Mouse (Mus musculus) testis, postnatal 10 days (tissue): ENCODE measurements around the gene Prss38.
A peak's percentile ranks its signal among the peaks of the same experiment; 100 is the strongest.

ENCODE experiments used
- DNase-seq: peaks from one replicate; pipeline ENCODE4 v3.0.0; 2021; ENCODE audit warnings: low spot score

Prss38 gene

DNA sequence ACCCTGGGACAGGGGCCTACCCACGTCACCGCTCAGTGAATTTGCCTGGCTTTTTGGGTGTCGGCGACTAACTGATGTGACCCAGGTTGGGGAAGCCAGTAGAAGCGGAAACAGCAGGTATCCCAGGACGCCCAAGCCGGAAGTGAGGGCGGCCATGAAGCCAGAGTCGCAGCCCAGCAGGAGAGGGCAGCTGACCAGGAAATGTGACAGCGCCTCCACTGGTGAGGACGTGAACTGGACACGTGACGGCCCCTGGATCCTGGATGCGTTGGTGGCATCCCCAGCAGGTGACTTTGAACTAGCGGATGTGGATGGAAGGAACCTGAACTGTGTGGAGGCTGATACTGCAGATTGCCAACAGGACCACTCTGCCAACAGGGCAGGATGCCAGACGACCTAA is at the start of gene Prss38:
Prss38 (minus strand) TSS at position 183 of the 400 bp plus-strand sequence.
- no peak for DNase-seq

DNA sequence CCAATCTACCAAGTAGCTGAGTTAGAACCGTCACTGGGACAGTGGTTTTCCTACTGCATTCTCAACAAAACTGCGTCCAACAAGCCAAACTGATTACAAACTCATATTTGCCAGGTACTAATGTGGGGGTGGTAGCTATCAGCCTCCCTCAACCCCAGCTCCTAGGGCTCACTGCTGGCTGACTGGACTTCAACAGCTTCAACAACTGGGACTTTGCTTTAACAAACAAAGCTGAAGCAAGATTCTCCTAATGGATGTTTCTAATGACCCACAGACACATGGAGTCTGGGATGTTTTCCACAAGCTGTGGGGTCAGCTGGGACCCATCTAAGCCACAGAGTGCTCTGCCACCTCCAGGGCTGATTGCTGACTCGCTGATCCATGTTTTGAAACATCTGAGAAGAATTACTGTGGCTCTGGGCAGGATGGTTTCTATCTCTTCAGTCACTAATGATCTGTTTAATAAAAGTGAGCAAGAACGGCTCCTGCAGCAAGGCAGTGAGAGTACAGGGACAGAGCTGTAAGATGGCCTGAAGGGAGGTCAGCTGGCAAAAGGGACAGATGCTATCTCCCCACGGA is 47.6 kb upstream of the Prss38 start:
- no peak for DNase-seq

DNA sequence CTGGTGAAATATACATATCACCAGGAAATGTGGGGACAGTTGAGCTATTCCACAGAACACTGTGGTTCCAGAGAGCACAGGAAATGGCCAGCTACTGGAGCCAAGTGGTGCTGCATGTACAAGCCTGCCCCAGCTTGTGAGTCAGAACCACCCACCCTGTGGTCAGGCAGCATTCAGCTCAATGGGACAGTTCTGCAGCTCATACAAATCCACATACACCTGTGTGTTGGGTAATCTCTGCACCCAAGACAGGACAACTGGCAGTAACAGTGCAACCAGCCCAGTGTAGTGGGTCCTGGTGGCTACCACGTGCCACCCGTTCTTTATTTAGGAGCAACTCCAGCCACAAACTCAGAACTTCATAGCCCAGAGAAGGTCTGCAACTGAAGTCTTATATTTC is 46.5 kb upstream of the Prss38 start:
- DNase-seq, result no peak

DNA sequence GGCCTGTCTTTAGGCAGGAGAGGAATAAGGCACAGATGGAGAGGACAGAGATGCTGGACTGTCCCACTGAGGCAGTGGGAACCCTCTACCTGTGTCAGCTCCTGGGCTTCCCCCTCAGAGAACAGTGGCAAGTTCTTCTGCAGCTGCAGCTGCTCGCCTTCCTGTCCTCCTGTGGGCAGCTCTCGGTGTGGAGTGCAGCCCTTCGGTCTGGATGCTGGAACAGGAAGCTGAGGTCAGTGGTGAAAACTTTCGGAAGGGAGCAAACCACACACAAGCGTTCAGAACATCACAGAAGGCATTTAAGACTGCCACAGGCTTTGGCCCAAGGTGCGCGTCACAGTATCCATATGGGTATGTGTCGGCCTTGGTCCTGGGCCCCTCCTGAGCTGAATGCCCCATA is 46.0 kb upstream of the Prss38 start:
- no peak for DNase-seq

DNA sequence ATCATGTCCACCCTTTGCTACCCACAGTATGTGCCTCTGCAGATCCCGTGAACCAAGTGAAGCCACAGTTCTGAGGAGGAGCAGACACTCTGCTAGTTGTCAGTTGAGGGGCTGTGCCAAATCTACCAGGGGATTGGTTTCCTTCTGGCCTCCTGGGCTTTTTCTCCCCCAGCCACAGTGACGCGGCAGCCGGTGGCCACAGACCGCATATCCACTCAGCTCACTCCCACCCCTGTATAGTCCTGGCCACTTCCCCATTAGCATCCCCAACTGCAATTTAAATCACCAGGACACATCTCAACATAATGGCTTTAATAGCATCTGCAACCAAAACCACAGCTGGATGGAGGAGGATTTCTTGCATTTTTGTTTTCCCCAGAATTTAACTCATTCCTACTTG is 43.3 kb upstream of the Prss38 start:
- DNase-seq, result no peak

DNA sequence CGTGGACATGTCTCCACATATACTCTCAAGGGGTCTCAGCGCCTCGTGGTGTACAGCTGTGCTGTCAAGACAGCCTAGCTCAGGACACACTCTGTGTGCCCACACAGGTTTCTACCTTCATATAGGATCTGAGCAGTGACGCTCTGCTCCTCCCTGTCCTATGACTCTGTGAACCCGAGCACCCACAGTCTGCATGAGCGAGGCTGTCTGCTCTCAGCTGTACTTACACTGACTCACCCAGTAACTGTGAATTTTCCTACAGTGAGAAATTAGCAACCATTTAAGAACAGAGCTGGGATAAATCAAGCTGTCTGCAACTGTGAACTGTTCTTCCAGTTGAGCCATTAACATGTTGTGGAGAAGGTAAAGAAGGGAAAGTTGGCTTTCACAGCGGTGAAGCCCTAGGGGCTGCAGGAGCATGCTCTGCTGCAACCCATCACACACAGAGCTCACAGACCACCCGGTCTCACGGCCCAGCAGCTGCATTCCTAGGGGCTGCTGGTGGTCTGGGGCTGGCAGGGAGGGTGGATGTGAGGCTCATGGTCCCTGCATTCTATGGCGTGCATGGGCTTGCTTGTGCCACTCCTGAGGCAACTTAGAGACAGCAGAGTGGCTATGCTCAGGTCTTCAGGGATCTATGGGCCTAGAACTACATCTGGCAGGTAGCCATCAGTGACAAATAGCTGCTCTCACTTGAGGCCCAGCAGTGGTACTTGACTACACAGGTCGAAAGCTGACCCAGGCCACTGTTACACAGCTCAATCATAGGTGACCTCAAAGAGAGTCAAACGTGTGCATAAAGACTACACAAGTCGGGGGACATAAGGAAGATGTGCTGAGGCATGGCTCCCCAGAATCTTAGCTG is 37.8 kb upstream of the Prss38 start:
- no peak for DNase-seq

DNA sequence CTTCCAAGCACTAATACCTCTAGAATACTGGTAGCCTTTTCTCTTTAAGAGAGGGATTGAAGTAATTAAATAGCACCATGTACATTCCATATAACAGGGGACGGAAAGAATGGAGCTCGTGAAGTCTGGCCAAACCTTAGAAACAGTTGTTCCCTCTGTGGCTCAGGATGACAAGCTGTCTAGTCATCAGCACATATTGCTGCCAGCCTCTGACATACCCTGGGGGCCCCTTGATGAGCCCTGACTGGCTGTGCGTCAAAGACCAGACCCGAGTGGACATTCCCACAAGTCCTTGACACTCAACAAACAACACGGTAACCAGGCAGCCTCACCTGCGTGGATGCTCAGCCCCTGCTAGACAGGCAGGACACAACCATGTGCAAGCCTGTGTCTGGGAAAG is 36.6 kb upstream of the Prss38 start:
- DNase-seq, result no peak

DNA sequence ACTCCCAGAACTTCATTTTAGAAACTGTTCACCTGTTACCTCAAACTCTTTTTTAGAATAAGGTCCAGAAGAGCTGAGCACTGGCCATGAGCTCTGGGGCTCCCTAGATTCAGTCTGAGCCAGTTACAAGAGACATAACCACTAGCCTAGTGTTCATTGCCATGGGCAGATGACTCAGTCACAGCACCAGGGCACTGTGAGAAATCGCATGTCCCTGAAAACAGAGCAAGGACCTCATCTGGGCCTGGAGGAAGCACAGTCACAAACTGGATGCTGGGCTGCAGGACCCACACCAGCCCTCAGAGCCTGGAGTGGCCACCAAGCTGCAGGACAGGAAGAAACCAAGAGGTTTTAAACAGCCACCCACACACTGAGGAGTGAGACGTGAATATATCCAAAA is 35.4 kb upstream of the Prss38 start:
- DNase-seq, result no peak

DNA sequence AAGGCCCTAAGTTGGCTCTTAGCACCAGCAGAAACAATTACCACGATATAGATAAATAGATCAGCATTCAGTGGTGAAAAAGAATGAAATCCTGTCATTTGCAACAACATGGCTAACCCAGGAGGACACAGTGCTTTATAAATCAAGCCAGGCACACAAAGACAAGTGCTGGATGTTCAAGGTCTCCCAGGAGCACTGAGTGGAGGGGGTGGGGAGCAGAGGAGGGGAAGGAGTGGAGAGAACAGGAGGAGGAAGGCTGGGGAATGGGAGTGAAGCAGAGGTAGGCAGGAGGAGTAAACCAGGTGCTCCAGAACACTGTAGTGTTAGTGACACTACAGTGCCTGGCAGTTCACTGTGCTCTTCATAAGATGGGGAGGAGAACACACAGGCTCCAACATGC is 30.3 kb upstream of the Prss38 start:
- DNase-seq, result no peak

DNA sequence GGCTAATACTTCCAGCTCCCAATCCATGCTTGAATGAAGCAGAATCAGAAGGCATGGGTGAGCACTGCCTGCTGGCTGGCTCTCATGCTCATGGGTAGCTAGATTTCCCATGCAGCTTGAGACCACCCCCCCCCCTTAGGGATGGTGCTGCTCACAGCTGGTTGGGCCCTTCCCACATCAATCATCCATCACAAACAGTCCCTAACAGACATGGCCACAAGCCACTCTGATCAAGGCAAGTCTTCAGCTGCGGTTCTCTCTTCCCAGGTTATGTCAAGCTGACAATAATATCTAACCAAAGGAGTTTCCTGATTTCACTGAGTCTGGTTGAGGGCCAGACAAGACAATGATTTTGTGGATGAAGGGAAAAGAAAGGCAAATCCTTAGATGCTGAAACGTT is 25.4 kb upstream of the Prss38 start:
- no peak for DNase-seq

DNA sequence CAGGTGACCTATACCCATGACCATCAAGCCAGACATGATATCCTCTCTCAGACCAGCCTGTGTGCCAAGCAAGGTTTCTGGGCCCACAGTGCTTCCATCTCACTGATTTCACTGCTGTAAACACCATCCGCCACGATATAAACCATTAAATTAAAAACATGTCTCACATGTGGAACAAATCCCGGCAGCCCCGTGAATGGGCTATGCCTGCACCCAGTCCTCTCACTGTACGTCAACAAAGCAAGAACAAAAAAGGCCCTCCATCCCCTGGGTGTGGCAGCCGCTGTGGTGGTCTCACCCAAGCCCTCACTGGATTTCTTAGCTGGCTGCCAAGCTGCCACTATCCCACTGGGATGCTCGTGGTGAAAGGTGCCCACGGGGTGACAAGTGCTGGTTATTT is 24.4 kb upstream of the Prss38 start:
- DNase-seq, result no peak

DNA sequence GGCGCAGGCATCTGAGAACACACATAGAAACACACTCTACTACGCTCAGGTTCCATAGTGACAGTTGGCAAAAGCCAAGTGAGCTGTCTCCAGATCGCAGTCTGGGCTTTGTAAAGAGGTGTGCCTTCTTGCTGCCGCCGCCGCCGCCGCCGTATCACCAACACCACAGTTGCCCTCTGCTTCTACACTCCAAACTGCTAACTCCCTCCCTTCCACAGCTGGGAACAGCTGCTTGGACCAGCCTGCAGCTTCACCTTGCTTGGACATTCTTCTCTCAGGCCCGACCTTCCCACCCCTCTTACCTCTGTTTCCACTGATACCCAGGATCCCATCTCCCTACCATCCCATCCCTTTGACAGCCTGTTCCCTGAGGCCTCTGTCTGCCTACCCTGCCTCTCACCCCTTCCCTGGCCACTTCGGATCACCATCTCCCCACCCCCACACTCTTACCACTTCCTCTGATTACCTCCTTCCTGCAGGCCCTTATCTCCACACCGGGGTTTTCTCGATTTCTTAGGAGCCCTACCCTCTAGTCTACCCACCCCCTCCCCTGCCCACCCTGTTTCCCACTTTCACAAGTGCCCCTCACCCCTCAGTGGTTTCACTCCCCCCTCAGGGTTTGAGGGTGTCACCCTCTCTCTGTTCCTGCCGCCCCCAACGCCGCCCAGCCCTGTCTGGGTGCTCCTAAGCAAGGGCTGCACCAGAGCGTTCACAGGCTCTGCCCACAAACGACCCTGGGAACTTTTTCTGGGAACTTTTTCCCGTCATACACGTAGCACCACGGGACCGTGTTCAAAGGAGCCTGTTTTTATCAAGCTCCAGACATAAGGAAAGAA is 22.3 kb upstream of the Prss38 start:
- no peak for DNase-seq

DNA sequence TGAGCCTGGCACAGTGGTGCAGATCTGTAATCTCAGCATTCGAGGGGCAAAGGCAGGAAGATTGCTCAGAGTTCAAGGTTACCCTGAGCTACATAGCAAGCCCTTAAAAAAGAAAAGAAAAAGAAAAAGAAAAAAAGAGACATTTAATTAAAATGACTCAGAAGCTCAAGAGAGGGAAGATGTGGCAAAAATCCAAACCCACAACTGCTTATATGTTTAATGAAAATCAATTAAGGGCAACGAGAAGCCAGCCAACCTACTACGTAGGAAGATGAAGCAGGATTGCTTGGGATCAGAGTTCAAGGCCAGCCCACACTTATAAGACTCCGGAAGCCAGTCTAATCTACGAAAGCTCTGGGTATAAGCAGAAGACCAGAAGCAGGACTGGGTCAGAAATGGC is 19.0 kb upstream of the Prss38 start:
- DNase-seq, result no peak

DNA sequence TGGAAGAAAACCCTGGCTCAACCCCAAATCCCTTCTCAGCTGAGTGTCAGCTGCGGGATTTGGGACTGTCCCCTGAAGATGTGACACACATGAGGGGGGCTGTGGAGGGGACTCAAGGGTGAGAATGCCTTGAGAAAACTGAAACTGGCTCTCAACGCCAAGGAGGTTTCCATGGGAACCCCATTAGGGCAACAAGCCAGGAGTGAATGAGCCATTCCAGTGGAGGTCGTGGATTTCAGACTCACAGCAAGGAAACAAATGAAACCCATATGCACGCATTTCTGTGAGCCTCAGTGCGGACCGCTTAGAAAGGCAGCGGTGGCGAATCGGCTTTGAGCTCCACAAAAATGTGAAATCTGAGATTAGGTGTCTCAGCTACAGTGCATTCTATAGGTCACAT is 18.1 kb upstream of the Prss38 start:
- DNase-seq, result peak; percentile 72

DNA sequence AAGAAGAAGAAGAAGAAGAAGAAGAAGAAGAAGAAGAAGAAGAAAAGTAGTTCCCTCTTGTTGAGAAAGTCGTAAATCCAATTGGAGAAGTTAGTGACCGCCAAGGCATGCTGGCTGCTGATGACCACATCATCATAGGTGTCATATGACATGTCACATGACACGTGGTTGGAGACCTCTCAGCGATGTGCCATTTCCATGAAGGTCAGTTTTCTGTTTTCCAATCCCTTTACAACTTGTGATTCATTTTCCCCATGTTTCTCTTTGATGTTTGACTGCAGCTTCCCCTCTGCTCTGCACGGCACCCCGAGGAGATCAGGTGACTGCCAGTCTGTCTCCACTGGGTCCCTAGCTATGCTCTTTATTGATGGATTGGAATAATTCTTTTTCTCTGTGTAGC is 16.8 kb upstream of the Prss38 start:
- DNase-seq, result no peak

DNA sequence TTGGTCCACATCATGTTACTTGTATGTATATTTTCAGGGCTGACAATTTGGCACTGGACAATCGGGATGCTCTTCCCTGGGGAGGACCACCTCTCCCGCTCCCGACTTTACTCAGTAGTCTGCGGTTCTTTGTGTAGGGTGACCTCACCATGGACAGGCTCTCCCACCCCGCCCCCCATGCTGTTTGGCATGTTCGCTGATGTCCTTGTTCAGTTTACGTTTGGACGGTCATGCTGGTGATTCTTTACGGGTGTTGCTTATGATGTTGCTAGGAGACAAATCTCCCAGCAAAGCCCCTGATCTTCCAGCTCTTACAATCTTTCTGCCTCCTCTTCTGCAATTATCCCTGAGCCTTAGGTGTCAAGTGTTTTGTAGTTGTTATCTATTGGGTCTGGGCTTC is 15.0 kb upstream of the Prss38 start:
- DNase-seq, result no peak

DNA sequence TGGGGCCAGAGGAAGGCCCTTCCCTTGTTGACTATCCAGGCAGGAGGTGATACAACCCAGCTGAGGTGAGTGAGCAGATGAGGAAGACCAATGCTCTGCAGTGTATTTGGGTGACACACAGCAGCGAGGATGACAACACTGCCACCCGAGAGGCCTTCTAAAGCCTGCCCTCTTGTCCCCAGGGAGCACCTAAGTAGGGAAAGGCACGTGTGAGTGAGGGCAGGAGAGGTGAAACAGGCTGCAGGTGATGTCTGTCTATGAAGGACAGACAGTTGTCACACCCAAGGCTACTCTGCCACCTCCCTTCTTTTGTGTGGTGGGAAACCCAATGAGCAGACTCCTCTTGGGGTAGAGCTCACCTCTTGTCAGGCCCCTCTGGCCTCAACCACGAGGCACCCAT is 14.2 kb upstream of the Prss38 start:
- no peak for DNase-seq

DNA sequence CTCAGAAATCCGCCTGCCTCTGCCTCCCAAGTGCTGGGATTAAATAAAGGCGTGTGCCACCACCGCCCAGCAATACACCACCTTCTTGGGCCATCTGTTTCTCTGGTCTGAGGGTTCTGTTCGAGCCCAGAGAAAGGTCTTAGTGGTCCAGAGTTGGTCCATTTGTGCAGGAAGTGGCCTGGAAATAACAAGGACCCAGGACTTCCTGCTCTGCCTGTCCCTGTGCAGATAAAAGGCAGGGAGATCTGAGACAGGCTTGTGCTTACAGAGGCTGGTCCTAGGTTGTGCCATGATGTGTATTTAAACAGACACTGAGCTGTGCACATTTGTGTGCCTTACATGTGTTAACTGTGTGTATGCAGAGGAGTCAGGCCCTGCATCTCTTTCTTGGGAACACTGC is 13.3 kb upstream of the Prss38 start:
- DNase-seq, result no peak

DNA sequence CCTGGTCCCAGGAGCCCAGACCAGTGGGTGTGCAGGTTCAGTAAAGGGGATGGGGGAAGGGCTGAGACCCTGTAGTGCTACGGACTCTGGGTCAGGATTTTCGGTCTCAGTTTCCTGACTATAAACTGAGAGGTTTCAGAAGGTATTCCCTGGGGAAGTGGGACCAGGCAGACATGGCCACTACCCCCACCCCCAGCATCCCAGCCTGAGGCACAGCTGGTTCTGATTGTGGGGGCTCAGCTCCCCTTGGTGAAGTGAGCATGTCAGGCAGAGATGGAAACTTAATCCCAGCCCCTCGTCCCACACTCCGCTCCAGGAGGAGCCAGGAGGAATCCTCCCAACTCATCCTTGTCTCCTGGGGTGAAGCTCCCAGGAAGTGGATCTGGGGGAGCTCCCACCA is 12.0 kb upstream of the Prss38 start:
- no peak for DNase-seq

DNA sequence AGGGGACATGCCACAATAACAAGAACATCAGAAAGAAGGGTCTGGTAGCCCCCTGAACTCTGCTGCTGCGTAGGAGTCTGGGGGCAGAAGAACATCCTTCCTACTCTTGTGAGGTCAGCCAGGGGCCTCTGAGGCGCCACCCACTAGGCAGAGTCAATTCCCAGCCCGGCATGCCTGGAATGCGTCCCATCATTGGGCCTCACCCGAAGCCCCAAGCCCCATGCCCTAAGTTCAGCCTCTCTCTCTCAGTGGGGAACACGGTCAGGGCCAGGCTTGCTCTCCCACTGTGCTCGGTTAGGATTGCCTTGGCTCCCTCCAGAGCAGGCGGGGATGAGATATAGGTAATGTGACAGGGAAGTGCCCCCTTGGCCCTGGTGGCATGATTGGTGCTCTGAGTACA is 9.7 kb upstream of the Prss38 start:
- no peak for DNase-seq

DNA sequence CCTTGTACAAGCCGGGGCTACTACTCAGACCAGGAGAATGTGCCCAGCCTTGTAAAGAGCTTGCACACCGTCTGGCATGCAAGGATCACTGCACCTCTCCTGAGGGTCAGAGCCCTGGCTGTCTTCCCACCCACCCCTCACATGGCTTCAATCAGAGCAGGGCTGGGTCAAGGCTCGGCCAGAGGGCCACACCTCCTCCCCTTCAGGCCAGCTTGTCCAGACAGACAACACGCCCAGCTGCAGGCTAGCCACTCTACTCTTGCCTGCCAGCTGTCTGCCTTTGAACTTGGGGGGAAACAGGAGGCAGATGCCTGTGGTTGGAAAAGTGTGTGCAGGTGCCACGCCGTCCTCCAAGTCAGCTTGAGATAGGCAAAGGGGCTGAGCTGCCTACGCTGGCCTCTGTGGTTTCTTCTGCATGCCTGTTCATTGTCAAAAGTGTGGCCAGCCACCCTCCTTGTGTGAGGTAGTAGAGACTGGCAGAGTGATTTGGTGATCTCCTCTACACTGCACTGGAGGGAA is 9.0 kb upstream of the Prss38 start:
- DNase-seq, result no peak

DNA sequence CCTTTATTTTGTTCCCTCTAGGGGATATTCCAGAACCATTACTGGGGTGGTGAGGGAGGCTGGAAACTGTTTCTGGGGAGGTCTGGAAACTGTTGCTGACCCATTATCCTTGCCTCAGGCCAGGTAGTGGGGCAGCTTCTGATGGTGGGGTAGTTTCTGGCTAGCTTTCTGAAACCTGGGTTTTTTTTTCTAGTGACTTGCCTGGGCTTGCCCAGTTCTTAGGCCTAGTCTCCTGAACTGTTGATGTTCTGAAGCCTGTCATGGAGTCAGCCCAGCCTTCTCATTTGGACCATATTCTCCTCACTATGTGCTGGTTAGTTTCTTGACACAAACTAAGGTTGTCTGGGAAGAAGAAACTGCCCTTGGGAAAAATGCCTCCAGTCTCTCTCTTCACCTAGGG is 4.1 kb upstream of the Prss38 start:
- DNase-seq, result no peak

DNA sequence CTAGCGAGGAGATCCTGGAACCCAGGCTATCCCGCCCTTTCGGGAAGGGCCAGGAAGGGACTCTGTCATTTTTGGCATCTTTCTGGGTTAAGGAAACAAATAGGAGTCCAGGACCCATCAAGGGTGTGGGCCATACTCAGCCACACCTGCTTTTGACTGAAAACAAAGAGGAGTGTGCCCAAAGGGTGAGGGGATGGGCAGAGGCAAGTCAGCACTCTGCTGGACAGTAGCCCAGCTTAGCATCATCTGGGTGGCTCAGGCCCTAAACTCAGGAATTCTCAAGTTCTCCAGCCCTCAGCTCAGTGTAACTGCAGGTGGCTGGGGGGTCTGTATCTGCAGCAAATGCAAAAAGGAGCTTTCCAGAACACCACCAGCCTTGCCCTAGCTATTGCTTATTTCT is 2.5 kb upstream of the Prss38 start:
- DNase-seq, result no peak
